Mouse (Mus musculus) left cerebral cortex, postnatal 10 days (tissue): ENCODE data around the gene Kat2b. TPM values are rescaled to one million over a fixed set of nuclear protein-coding genes. Genes with fewer than 3 reads are reported as not detected.
A peak's percentile ranks its signal among the peaks of the same experiment; 100 is the strongest.
"Not testable (repeated sequence)": the region's sequence is repeated elsewhere in the genome, so short reads cannot be mapped to it uniquely, and the experiment has no call there.

Experiments
- DNase-seq, 2 experiments: peaks; one replicate each; pipeline ENCODE4 v3.0.0; 2021 to 2022; ENCODE audit warnings: low spot score in 2 of 2, mixed read lengths in 1 of 2; ENCODE audit errors: extremely low spot score in 1 of 2
- intact Hi-C: fragments of 180-260 bp; cut with DNase I; formaldehyde crosslinking; loops from one replicate; pipeline ENCODE4 v1.15.1; 2025
- total RNA-seq, 2 experiments: library from RNA; stranded (reverse); gene quantifications; 2 replicates each; pipeline ENCODE4 v1.2.3; 2021

Gene Kat2b
- total RNA-seq, 2 experiments from 2014 or later, result 10.5 to 20.3 TPM

GRCm38 (mm10) chr17:53568118-53568517, 1.5 kb downstream of the Kat2b start:
- intact Hi-C loops, result no loop called here
- DNase-seq, result peak in 1 of 2 experiments; percentile 85

- no peak for DNase-seq
- intact Hi-C loops, result no loop called here
Observed at GRCm38 (mm10) chr17:53568734-53569386, 2.2 kb downstream of the Kat2b start.

GRCm38 (mm10) chr17:53569829-53570228, 3.2 kb downstream of the Kat2b start:
- intact Hi-C loops, result no loop called here
- DNase-seq, result peak in 1 of 2 experiments; percentile 82

- no peak for DNase-seq
- intact Hi-C loops, result no loop called here
Observed at GRCm38 (mm10) chr17:53570361-53570875, 3.8 kb downstream of the Kat2b start.

- DNase-seq, intact Hi-C loops: not testable (repeated sequence)
Observed at GRCm38 (mm10) chr17:53570932-53571331, 4.3 kb downstream of the Kat2b start.

GRCm38 (mm10) chr17:53573019-53573556, 6.4 kb downstream of the Kat2b start:
- DNase-seq, result no peak
- intact Hi-C loops, result no loop called here

GRCm38 (mm10) chr17:53577151-53577550, 10.5 kb downstream of the Kat2b start:
- DNase-seq, result no peak
- intact Hi-C loops, result no loop called here

GRCm38 (mm10) chr17:53577754-53578153, 11.1 kb downstream of the Kat2b start:
- intact Hi-C loops, result no loop called here
- no peak for DNase-seq

GRCm38 (mm10) chr17:53578249-53578648, 11.6 kb downstream of the Kat2b start:
- intact Hi-C loops, result no loop called here
- DNase-seq, result no peak

GRCm38 (mm10) chr17:53578776-53579175, 12.1 kb downstream of the Kat2b start:
- no peak for DNase-seq
- intact Hi-C loops, result no loop called here

- no peak for DNase-seq
- intact Hi-C loops, result no loop called here
Observed at GRCm38 (mm10) chr17:53579612-53580011, 13.0 kb downstream of the Kat2b start.

- DNase-seq, result no peak
- intact Hi-C loops, result no loop called here
Observed at GRCm38 (mm10) chr17:53580237-53580636, 13.6 kb downstream of the Kat2b start.

- intact Hi-C loops, result no loop called here
- no peak for DNase-seq
Observed at GRCm38 (mm10) chr17:53582026-53582585, 15.4 kb downstream of the Kat2b start.

GRCm38 (mm10) chr17:53582805-53583204, 16.1 kb downstream of the Kat2b start:
- DNase-seq, result no peak
- intact Hi-C loops, result no loop called here

GRCm38 (mm10) chr17:53583846-53584579, 17.4 kb downstream of the Kat2b start:
- no peak for DNase-seq
- intact Hi-C loops, result no loop called here

- DNase-seq, result peak; percentile 80 to 83
- intact Hi-C loops, result no loop called here
Observed at GRCm38 (mm10) chr17:53587074-53587851, 20.6 kb downstream of the Kat2b start.

- DNase-seq, result no peak
- intact Hi-C loops, result no loop called here
Observed at GRCm38 (mm10) chr17:53588097-53588855, 21.6 kb downstream of the Kat2b start.

- intact Hi-C loops, result no loop called here
- no peak for DNase-seq
Observed at GRCm38 (mm10) chr17:53590110-53590509, 23.4 kb downstream of the Kat2b start.
